Mouse (Mus musculus) stomach, postnatal 0 days (tissue): Measurements from ENCODE around the gene 1700056E22Rik.

Source experiments
- CTCF ChIP-seq: IDR thresholded peaks from 2 replicates; pipeline ENCODE4 v1.5.1; 2016; ENCODE audit warnings: antibody characterized with exemption, low read depth, mild to moderate bottlenecking, moderate library complexity
- EP300 ChIP-seq: optimal IDR thresholded peaks from 2 replicates; pipeline ENCODE3; 2016; ENCODE audit warnings: antibody characterized with exemption

GRCm38 (mm10) chr1:184019042-184019721, 14.9 kb downstream of the 1700056E22Rik start:
- no peak for TF ChIP-seq CTCF
- no peak for TF ChIP-seq EP300
